Mouse (Mus musculus): ENCODE measurements around the gene Mob3b. TPM values are rescaled to one million over a fixed set of nuclear protein-coding genes. Genes with fewer than 3 reads are reported as not detected.

The Mob3b gene
- polyA plus RNA-seq, 2 experiments from 2014 or later = 2.9 to 5.0 TPM

Other genes with a start within 250 kb of the Mob3b start
- gene Ifnk, start 5.4 kb downstream of the Mob3b start, polyA plus RNA-seq (2017; shearing (Covaris generic)) = not detected
- gene C9orf72, start 68.7 kb upstream of the Mob3b start, polyA plus RNA-seq (2017; shearing (Covaris generic)) = 1 to 10 TPM; 8.6 to 8.9 TPM

Data from activated CD4-positive, CD25-positive, alpha-beta regulatory T cell, adult 4 months (primary cell).